Mouse (Mus musculus): ENCODE data around the gene Zfhx2.

DNA sequence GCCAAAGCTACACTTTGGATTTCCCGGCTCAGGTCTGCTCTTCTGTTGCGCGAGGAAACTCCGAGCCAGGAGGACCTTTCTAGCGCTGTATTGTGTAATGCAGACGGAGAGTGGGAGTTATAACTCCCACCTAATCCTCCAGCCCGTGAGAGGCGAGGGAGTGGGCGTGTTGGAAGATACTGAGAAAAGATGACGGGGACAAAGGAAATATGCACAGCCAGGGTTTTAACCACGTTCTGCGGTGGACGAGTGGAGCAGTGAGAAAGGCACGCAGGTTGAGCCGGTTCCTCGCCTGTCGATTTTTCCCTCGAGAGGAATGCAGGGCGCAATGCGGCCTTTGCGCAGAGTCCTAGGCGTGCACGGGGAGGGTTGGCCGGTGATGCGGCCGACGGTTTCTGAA, 77.5 kb downstream of the Zfhx2 start:
- TF ChIP-seq MAX (IDR thresholded peaks at IDR 0.05; ENCODE audit: low read depth) (no peak), POLR2A (IDR thresholded peaks at IDR 0.05; ENCODE audit: insufficient read length, low read depth) (no peak), POLR2AphosphoS2 (IDR thresholded peaks at IDR 0.05; ENCODE audit: insufficient read length, low read depth) (no peak), E2F4 (IDR thresholded peaks at IDR 0.05; ENCODE audit: insufficient read depth) (no peak), MYOG (IDR thresholded peaks at IDR 0.05; ENCODE audit: control insufficient read depth in 1 of 3, insufficient read depth in 1 of 3, insufficient read length in 2 of 3, low read depth in 2 of 3) (no peak), CEBPB (IDR thresholded peaks at IDR 0.05; ENCODE audit: insufficient read depth, poor library complexity, severe bottlenecking) (0 out of 2 replicates have a peak, but pooled peaks have one; percentile 26)

Data from myocyte (in vitro differentiated cells).